Mouse (Mus musculus) urinary bladder, postnatal 36 days (tissue): ENCODE measurements around the gene Cysrt1.
A peak's percentile ranks its signal among the peaks of the same experiment; 100 is the strongest.
"Not testable (repeated sequence)": the region's sequence is repeated elsewhere in the genome, so short reads cannot be mapped to it uniquely, and the experiment has no call there.

Experiments used
- DNase-seq, 2 experiments: peaks; one replicate each; pipeline ENCODE4 v3.0.0; 2022; ENCODE audit warnings: low spot score in 2 of 2, mixed read lengths in 1 of 2

Cysrt1 gene

DNA sequence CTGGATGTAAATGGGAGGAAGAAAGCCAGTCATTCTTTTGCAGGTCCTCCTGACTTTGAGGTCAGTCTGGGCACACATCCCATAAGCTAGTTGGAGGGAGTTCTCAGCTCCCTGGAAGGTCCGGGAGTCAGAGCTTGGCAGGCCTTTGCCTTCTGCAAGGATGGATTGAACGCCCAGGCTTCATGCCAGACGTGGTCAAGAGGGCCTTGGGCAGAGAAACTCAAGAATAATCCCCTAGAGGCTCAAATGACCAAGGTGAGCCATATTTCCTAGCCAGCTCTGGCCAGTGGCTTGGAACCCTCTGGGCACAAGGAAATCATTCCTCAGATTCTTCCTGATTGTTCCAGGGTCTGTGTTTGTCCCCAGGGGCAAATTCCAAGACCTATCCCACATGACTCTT lies 22.6 kb upstream of the Cysrt1 start:
- DNase-seq, result no peak

DNA sequence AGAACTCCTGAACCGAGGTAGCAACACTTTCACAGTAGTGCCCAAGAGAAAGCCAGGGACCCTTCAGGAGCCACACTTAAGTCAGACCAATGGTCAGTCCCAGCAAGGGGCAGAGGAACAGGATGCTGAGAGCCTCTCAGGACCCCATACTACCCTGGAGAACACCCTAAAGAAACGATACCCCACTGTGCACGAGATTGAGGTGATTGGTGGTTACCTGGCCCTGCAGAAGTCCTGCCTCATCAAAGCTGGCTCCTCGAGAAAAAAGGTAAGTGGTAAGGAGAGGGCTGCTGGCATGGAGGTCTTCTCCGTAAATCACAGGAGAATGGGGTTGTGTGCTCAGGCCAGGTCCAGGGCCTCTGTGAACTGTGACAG lies 22.0 kb upstream of the Cysrt1 start:
- no peak for DNase-seq

DNA sequence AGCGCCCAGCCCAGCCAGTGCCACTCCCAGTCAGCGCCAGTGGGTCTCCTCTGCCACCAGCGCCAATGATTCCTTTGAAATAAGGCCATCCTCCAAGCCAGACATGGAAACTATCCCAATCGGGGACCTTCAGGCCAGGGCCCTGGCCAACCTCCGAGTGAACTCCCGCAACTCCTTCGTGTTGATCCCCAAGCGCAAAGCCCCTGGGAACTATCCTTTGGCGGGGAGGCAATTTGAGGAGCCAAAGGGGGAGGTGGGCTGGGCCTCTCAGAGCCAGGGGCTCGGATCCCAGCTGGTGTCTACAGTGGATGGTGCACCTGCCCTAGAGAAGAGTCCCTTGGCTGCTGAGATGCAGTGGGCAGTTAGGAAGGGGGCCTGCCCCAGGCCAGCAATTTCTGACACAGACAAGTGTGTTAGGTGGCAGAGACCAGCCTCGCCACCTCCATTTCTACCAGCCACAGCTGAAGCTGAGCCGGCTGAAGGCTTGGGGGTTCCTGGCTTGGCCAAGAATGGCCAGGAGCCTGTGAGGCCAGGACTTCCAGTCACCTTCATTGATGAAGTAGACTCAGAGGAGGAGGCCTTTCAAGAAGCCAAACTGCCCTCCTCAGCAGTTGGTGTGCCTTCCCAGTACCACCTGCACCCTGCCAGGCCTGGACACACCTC lies 21.5 kb upstream of the Cysrt1 start:
- DNase-seq, result no peak

DNA sequence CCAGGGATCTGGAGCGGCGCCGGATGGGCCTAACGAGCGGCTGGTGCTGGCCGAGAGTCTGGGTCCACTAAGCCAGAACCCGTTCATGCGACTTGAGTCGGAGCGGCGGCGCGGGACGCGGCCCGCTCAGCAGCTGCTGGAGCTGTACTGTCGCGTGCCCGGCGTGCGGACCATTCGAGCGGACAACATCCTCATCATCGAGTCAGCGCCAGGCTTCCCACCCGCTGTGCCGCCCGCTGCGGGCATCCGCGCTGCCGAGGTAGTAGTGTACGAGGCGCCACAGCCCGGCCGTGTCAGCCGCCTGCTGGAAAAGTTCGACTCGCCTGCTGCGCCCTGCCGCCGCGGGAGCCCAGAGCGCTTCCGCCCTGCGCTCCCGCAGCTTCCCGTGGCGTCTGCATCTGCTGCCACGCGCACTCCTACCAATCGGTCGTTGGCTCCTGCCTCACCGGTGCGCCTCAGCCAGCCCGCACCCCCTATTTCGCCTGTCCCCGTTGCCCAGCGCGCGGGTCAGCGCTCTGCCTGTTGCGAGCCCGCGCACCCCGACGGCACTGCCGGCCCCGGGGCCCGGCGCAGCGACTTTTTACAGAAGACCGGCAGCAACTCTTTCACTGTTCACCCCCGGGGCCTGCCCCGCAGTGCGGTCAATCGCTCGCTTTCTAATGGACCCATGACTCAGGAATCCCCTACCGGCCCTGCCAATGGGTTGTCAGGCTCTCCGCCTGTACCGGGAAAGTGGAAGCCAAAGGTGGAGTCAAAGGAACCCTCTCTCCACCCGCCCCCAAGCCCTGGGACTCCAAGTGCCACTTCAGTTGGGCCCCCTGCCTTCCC lies 20.8 kb upstream of the Cysrt1 start:
- no peak for DNase-seq

DNA sequence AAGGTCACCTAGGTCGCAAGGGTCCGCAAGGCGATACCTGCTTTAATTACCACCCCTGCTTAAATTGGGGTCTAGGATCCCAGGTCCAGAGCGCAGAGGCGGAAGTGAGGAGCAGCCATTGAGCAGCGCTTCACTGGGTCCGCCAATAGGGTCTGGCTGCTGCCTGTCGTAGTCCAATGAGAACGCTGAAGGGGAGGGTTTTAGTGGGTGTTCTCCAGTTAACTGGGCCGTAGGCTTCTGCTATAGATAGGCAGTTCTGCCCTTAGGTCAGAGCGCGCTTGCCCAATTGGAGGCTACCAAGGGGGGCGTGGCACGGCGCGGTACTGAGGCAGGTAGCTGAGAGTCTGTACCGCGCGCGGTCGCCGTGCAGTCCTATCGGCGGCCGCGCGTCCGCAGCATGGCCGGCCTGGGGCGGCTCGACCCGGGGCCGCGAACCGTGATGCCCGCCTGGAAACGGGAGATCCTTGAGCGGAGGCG lies 20.1 kb upstream of the Cysrt1 start, which contains the start of gene Tprn:
TSS of gene Tprn (plus strand) at position 328 of the 477 bp plus-strand sequence.
- peak; percentile 89 to 95 for DNase-seq

DNA sequence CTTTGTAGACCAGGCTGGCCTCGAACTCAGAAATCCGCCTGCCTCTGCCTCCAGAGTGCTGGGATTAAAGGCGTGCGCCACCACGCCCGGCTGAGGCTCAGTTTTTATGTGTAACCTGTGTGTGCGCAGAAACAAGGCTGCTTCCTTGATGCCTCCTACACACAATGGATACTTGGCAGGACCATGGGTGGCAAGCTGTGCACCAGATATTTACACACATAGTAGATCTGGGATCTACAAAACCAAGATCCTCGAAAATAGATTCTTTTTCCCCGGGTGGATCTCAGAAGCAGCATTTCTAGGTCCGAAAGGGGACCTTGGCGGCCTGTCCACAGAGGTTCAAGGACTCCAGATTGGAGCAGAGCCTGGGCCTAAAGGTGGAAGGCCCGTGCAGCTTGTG lies 19.6 kb upstream of the Cysrt1 start:
- DNase-seq, result no peak

DNA sequence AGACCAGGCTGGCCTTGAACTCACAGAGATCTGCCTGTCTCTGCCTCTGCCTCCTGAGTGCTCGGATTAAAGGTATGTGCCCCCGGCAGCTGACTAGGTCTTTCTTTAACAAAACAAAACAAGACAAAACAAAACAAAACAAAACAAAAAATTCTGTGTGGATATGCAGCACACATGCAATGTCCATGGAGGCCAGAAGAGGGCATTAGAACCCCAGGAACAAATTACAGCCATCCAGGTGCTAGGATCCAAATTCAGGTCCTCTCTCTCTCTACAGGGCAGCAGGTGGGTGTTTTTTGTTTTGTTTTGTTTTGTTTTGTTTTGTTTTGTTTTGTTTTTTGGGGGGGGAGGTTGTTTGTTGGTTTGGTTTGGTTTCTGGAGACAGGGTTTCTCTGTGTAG lies 16.6 kb upstream of the Cysrt1 start:
- DNase-seq, result no peak

DNA sequence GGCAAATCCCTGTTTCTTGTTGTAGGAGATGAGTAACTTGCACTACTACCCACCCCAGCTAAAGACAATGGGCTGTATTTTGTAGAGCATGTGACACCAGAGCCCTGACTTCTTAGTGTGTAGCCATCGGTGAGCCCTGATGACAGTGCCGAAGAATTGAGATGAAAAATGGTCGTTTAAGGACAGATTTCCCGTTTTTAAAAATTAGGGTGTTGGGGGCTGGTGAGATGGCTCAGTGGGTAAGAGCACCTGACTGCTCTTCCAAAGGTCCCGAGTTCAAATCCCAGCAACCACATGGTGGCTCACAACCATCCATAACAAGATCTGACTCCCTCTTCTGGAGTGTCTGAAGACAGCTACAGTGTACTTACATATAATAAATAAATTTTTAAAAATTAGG lies 15.0 kb upstream of the Cysrt1 start:
- DNase-seq, result not testable (repeated sequence)

DNA sequence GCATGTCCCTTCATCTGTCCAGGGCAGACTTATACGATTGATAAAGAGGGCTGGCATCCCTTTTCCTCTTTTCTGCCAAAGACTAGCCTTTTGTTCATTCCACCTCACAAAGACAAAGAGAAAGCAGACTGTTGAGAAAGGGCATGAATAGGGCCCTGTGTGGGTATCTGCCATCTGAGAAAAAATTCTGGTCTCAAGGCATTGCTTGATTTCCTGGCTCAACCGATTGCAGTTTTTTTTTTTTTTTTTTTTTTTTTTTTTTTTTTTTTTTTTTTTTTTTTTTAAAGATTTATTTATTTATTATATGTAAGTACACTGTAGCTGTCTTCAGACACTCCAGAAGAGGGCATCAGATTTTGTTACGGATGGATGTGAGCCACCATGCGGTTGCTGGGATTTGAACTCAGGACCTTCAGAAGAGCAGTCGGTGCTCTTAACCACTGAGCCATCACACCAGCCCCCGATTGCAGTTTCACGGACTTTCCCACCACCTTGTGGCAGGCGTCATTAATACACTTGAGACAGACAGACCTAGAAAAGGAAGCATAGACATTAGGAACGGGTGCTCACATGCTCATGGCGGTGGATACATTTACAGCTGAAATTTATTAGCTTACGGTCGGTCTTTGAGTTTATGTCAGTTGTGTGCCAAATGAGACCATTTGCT lies 14.3 kb upstream of the Cysrt1 start:
- DNase-seq, result peak in 1 of 2 experiments; percentile 52

DNA sequence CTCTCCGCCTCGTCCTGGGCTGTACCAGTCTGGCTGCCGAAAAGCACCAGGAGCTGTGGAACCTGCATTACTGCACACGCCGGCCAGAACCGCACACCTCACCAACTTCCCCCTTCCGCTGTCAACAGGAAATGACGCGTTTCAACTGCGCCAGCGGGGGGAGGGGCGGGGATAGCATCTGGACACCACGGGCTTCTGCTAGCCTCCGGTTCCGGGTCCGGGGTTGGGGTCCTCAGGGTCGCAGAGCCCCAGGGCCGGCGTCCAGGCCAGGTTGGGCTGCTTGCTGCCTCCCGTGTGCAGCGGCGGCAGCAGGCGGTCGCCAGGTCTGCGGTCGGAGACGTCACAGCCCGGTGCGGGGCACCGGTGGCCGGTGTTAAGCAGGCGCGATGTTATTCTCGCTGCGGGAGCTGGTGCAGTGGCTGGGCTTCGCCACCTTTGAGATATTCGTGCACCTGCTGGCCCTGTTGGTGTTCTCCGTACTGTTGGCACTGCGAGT lies 13.1 kb upstream of the Cysrt1 start, which contains the start of gene Tmem203:
TSS of gene Tmem203 (plus strand) at position 156 of the 496 bp plus-strand sequence.
- DNase-seq, result peak; percentile 86

DNA sequence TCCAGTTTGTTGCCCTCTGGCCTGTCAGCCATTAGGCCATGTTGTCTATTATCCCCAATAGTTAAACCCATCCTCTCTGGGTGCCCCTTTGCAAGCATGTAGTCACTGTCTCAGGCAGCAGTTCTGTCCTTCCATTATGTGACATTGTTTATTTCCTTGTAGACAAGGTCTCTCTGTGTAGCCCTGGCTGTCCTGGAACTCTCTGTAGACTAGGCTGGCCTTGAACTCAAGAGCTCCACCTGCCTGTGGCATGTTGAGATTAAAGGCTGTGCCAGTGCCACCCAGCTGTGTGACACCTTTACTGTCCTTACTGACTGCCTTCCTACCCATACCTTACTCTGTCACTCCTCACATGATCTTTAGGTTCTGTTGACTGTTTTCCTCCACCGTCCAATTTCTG lies 10.1 kb upstream of the Cysrt1 start:
- DNase-seq, result no peak

DNA sequence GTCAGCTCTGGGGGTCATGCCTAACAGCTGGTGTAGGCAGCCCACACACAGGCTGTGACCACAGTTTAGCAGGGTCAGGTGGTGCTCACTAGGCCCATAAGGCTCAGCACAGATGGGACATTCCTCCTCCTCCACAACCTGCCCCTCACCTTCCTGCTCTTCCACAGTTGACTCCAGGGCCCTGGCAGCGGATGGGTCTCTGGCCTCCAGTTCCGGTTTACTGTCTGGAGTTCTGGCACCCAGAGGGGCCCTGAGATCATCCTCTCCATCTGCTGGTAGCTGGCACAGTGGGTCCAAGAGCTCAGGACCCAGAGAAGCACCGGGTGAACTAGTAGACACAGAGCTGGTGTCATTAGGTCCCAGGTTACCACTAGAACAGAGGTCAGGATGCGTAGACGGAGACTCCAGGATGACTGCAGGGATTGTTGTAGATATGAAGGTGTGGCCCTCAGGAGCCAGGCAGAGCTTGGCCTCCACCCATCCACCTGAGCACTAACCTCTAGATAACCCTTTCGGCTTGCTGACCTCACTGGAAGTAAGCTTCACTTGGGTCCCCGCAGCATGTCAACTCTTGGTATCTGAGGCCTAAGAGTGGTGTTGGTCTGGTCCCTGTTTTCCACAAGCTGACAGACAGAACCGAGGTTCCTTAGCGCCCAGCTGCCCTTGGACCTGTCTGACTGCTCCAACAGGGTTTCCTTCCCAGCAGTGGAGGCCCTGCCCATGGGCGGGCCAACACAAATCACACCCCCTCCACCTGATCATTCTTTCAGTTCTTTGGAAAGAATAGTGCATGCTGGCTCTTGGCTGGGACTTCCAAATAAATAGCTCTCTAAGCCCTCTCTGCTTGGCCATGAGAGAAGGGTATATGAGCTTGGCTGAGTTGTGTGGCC lies 4.2 kb upstream of the Cysrt1 start, which contains the start of gene AL732309.1:
TSS of gene AL732309.1 (minus strand) at position 681 of the 890 bp plus-strand sequence.
- no peak for DNase-seq

DNA sequence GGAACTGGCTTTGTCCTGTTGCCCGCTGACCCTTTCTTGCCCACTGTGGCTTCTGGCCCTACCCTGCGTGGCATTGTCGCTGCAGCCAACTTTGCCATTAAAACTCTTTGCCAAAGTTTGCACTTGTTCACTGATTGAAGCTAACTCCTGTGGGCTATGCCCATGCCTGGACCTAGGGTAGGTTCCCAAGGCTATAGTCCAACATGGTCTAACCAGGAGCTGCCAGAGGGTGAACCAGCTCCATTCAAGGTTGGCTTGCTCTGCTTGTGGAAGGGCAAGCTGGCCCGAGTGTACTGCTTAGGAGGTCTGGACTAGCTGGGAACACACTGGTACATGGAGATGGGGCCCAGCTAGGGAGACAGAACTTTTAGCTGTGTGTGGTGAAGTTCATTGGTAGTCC lies 1.9 kb upstream of the Cysrt1 start:
- no peak for DNase-seq

DNA sequence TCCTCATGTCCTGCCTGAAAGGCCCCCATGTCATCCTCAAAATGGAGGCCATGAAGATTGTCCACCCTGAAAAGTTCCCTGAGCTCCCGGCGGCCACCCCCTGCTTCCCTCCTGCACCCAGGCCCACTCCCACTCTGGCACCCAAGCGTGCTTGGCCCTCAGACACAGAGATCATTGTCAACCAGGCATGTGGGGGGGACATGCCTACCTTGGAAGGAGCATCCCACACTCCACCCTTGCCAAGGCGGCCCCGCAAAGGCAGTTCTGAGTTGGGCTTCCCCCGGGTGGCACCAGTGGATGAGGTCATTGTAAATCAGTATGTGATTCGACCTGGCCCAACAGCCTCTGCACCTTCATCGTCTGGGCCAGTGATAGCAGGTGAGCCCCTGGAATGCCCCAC lies 1.1 kb upstream of the Cysrt1 start:
- no peak for DNase-seq

DNA sequence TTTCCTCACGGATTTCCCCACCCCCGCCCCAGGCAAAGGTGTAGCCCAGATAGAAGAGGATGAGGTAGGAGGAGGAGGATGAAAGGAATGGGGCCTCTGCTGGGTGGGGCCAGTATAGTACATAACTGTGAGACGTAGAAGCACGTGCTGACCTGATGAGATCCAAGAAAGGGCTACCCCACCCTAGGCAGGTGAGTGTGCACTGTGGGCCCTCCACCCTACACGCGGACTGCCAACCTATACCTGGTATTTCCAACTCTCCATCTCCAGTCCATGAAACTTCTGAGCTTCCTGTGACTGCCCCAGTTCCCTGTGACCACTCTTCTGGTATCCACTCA lies 845 bp downstream of the Cysrt1 start:
- no peak for DNase-seq

DNA sequence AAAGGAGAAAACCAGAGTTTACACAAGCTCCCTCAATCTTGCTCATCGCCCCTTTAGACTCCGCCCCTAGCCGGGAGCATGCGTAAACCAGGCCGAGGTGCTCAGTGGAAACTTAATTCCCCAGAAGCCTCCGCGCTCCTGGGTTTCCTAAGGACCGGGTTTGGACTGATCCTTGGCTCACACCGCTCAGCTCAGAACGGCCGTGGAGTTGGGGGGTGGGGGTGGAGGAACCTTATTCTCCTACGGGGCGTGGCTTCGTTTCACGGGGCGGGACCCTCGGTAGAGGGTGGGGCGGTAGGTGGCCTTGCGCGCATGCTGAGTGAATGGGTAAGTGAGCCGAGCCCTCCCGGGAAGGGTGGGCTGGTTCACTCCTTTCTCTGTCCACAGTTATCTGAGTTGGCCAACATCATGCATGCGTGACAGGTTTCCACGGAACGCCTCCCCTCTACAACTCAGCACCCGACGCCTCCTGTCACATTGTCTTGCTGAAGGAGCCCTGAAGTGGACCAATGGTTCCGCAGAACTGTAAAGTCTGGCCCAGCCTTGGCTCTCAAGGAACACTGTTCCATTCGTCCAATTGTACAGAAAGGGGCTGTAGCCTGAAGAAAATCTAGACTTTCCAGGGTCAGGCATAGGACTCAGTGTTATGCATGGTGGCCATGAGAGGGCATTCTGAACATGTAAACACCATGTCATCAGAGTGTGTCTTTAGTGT lies 1.4 kb downstream of the Cysrt1 start:
- peak; percentile 43 to 71 for DNase-seq

DNA sequence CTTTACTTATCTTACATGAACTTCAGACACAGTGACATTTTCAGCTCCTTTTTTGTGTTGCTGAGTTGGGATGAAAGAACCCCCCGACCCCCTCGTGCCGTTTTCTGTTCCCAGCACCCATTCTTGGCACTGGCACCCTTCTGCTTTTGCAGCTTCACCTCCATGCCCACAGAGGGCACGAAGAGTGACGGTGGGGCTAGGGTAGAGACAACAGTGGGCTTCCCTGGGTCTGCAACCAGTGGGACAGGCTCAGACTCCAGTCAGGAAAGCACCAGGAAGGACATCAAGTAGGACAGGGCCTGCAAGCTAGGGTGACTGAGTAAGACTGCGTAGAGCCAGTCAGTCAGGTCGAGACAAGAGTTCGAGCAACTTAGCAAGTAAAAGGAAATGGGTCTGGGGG lies 1.9 kb downstream of the Cysrt1 start:
- DNase-seq, result no peak

DNA sequence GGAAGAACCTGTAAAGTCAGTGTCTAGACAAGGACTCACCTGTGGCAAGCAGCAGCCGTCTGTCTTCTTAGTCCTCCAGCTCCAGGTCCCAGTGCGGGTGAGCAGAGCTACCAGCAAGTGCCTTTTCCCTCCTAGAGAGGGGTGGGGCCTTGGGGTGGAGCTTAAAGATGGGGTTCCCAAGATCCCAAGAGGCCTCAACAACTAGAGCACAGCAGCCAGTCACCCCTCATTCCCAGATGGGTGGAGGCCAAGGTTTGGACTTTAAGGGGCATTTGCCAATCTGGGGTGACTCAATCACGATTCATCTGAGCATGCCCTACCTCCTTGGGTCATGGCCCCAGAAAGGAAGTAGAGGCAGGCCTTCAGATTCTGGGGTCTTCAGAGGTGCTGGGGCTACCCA lies 2.5 kb downstream of the Cysrt1 start:
- DNase-seq, result no peak

DNA sequence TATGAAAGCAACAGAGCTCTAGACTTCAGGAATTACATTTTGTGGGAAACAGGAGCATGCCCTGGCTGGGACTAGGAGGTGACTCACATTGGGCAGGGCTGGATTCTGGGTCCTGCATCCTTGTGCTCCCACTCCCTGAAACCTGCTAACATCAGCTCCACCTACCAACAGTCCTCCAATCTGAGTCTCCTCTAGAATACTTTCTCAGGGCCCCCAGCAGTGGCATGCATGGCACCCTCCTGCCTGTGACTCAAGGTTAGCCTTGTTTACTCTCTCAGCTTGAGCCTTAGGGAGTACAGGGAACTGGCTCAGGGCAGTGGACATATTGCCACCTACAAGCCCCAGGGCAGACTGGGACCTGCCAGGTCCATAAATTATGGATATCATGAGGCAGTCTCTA lies 4.1 kb downstream of the Cysrt1 start:
- DNase-seq, result no peak

DNA sequence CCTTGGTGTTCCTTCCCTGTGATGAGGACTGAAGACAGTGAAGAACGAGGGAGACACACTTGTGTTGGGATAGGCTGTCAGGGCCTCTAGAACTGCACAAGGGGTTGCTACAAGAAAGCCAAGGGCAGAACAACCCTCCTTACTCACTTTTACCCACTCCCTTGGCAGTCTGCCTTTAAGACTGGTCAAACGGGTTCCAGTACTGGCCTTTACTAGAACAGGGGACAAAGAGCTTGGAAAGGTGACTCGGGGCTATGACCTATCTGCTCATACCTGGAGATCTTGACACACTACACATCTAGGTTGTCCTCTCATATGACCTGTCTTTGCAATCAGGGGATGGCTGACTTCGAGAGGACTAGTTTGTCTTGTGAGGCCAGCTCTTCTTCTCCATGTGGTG lies 4.7 kb downstream of the Cysrt1 start:
- peak; percentile 79 to 81 for DNase-seq

DNA sequence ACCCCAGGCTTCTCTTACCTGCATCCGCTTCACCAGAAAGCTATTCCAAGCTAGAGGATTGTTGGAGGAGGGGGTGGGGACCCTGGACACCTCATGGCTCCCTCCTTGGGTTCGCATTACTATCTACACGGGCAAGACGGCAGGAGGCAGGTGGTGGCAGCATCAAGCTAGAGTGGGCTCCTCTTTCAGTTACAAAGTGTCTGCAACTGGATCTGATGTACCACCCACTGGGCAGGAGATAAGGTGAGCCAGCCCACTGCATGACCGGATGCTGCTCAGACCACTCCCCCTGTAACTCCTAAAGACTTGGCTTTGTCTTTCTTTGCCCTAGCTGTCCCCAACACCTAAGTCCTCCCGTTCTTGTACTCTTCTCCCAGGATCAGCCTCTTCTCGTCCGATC lies 5.6 kb downstream of the Cysrt1 start, which contains the start of gene Rnf224:
TSS of gene Rnf224 (minus strand) at position 174 of the 400 bp plus-strand sequence.
- DNase-seq, result no peak
